Mouse (Mus musculus) hindbrain, embryonic 12.5 days (tissue): ENCODE measurements at regions not wholly inside any gene's neighbourhood (a gene's known extent, or its start where the extent isn't known, plus 50 kb on each side); places are given as distances from the start of the nearest gene placed in this dataset.

ENCODE experiments used
- ATAC-seq: fragments of 200-750 bp; cut with Nextera tagmentation; 2 replicates; pipeline ENCODE4 v1.8.0; 2017; ENCODE audit warnings: moderate TSS enrichment; ENCODE audit not compliant: low FRiP score
- H3K27ac ChIP-seq: fragments of 300-500 bp; sonication (generic); 2 replicates; pipeline ENCODE4 v1.5.1; 2016; ENCODE audit warnings: mild to moderate bottlenecking
- H3K27me3 ChIP-seq: fragments of 300-500 bp; sonication (generic); 2 replicates; pipeline ENCODE4 v1.6.1; 2016; ENCODE audit warnings: mild to moderate bottlenecking
- H3K36me3 ChIP-seq: fragments of 300-500 bp; sonication (generic); 2 replicates; pipeline ENCODE4 v1.6.1; 2016; ENCODE audit warnings: mild to moderate bottlenecking
- H3K4me1 ChIP-seq: fragments of 300-500 bp; sonication (generic); 2 replicates; pipeline ENCODE4 v1.6.1; 2016
- H3K4me2 ChIP-seq: fragments of 300-500 bp; sonication (generic); replicated peaks from 2 replicates; pipeline ENCODE4 v1.6.1; 2016; ENCODE audit warnings: mild to moderate bottlenecking
- H3K4me3 ChIP-seq: fragments of 300-500 bp; sonication (generic); 2 replicates; pipeline ENCODE4 v1.5.1; 2016; ENCODE audit warnings: mild to moderate bottlenecking
- H3K9ac ChIP-seq: fragments of 300-500 bp; sonication (generic); 2 replicates; pipeline ENCODE4 v1.6.1; 2016; ENCODE audit warnings: mild to moderate bottlenecking, moderate library complexity
- H3K9me3 ChIP-seq: fragments of 300-500 bp; sonication (generic); replicated peaks from 2 replicates; pipeline ENCODE4 v1.6.1; 2016; ENCODE audit warnings: mild to moderate bottlenecking
- WGBS: fragments of 180-500 bp; shearing (Covaris S2); methylation state at CpG from one replicate; pipeline ENCODE4 v1.1.7; 2016; 5-methylcytosine and 5-hydroxymethylcytosine counted together

GRCm38 (mm10) chr13:106738011-106738410 is 198.7 kb downstream of the Ipo11 start:
- WGBS = 90% methylated on average over 5 of the region's 5 CpGs
- Histone ChIP-seq H3K36me3 (no peaks in the 10 kb centered on the region), H3K4me3 (no peak overlapping the region), H3K4me1 (no peaks in the 10 kb centered on the region), H3K27ac (no peak overlapping the region), H3K9me3 (no peaks in the 10 kb centered on the region), H3K4me2 (no peak overlapping the region), H3K27me3 (no peaks in the 10 kb centered on the region), H3K9ac (no peak overlapping the region)
- ATAC-seq = no peak

GRCm38 (mm10) chr13:106734323-106734722 is 202.4 kb downstream of the Ipo11 start:
- 79% methylated on average over 2 of the region's 2 CpGs for WGBS
- Histone ChIP-seq H3K4me3 (no peak overlapping the region), H3K4me1 (no peaks in the 10 kb centered on the region), H3K27ac (no peak overlapping the region), H3K9me3 (no peaks in the 10 kb centered on the region), H3K27me3 (no peaks in the 10 kb centered on the region), H3K9ac (no peak overlapping the region), H3K4me2 (no peak overlapping the region), H3K36me3 (no peaks in the 10 kb centered on the region)
- no peak for ATAC-seq

- Histone ChIP-seq H3K9me3 (no peaks in the 10 kb centered on the region), H3K36me3 (no peaks in the 10 kb centered on the region), H3K27ac (no peak overlapping the region), H3K4me2 (no peak overlapping the region), H3K4me1 (no peaks in the 10 kb centered on the region), H3K9ac (no peak overlapping the region), H3K27me3 (no peaks in the 10 kb centered on the region), H3K4me3 (no peak overlapping the region)
- 82% methylated on average over 1 of the region's 1 CpGs for WGBS
- no peak for ATAC-seq
Measured at GRCm38 (mm10) chr13:106732906-106733305, 203.9 kb downstream of the Ipo11 start.

- H3K9me3 ChIP-seq = no peaks in the 10 kb centered on the region
- H3K27ac ChIP-seq = no peak overlapping the region
- H3K4me2 ChIP-seq = no peak overlapping the region
- no peak overlapping the region for H3K9ac ChIP-seq
- no peak for ATAC-seq
- H3K4me3 ChIP-seq = no peak overlapping the region
- 75% methylated on average over 1 of the region's 1 CpGs for WGBS
- no peaks in the 10 kb centered on the region for H3K4me1 ChIP-seq
- no peaks in the 10 kb centered on the region for H3K36me3 ChIP-seq
- no peaks in the 10 kb centered on the region for H3K27me3 ChIP-seq
Measured at GRCm38 (mm10) chr13:106723315-106723714, 213.4 kb downstream of the Ipo11 start.

- WGBS = 95% methylated on average over 1 of the region's 1 CpGs
- Histone ChIP-seq H3K27ac (no peak overlapping the region), H3K27me3 (no peaks in the 10 kb centered on the region), H3K9me3 (no peaks in the 10 kb centered on the region), H3K4me1 (no peaks in the 10 kb centered on the region), H3K9ac (no peak overlapping the region), H3K4me3 (no peak overlapping the region), H3K36me3 (no peaks in the 10 kb centered on the region), H3K4me2 (no peak overlapping the region)
- ATAC-seq = no peak
Measured at GRCm38 (mm10) chr13:106721167-106721566, 215.6 kb downstream of the Ipo11 start.

GRCm38 (mm10) chr13:106715771-106716170 is 221.0 kb downstream of the Ipo11 start:
- H3K27ac ChIP-seq = no peak overlapping the region

GRCm38 (mm10) chr13:106715234-106715633 is 221.5 kb downstream of the Ipo11 start:
- Histone ChIP-seq H3K27me3 (no peaks in the 10 kb centered on the region), H3K27ac (no peak overlapping the region)
- no peak for ATAC-seq

More at GRCm38 (mm10) chr13:106715771-106716170, 221.0 kb downstream of the Ipo11 start:
- no peak for ATAC-seq
- H3K4me1 ChIP-seq = no peaks in the 10 kb centered on the region
- no peaks in the 10 kb centered on the region for H3K36me3 ChIP-seq
- no peak overlapping the region for H3K4me3 ChIP-seq
- no peaks in the 10 kb centered on the region for H3K27me3 ChIP-seq
- WGBS = 45% methylated on average over 2 of the region's 2 CpGs
- no peaks in the 10 kb centered on the region for H3K9me3 ChIP-seq
- H3K4me2 ChIP-seq = no peak overlapping the region
- H3K9ac ChIP-seq = no peak overlapping the region

GRCm38 (mm10) chr13:106710580-106710979 is 226.2 kb downstream of the Ipo11 start:
- no peaks in the 10 kb centered on the region for H3K4me1 ChIP-seq
- no peak for ATAC-seq
- no peaks in the 10 kb centered on the region for H3K27me3 ChIP-seq
- H3K4me3 ChIP-seq = no peak overlapping the region
- no peak overlapping the region for H3K27ac ChIP-seq
- H3K36me3 ChIP-seq = no peaks in the 10 kb centered on the region
- WGBS = 92% methylated on average over 3 of the region's 3 CpGs
- no peak overlapping the region for H3K4me2 ChIP-seq
- no peaks in the 10 kb centered on the region for H3K9me3 ChIP-seq
- no peak overlapping the region for H3K9ac ChIP-seq

More at GRCm38 (mm10) chr13:106715234-106715633, 221.5 kb downstream of the Ipo11 start:
- H3K9me3 ChIP-seq = no peaks in the 10 kb centered on the region
- no peaks in the 10 kb centered on the region for H3K36me3 ChIP-seq
- no peaks in the 10 kb centered on the region for H3K4me1 ChIP-seq
- no peak overlapping the region for H3K4me3 ChIP-seq
- no peak overlapping the region for H3K9ac ChIP-seq
- H3K4me2 ChIP-seq = no peak overlapping the region
- WGBS = 82% methylated on average over 8 of the region's 8 CpGs

- Histone ChIP-seq H3K9me3 (no peaks in the 10 kb centered on the region), H3K9ac (no peak overlapping the region), H3K36me3 (no peaks in the 10 kb centered on the region), H3K27me3 (no peaks in the 10 kb centered on the region), H3K27ac (no peak overlapping the region), H3K4me1 (no peaks in the 10 kb centered on the region), H3K4me2 (no peak overlapping the region), H3K4me3 (no peak overlapping the region)
- 94% methylated on average over 1 of the region's 1 CpGs for WGBS
- no peak for ATAC-seq
Measured at GRCm38 (mm10) chr13:106700376-106700775, 236.4 kb downstream of the Ipo11 start.

GRCm38 (mm10) chr13:106699957-106700356 is 236.8 kb downstream of the Ipo11 start:
- H3K27ac ChIP-seq = no peak overlapping the region
- no peaks in the 10 kb centered on the region for H3K36me3 ChIP-seq
- H3K4me3 ChIP-seq = no peak overlapping the region
- no peaks in the 10 kb centered on the region for H3K27me3 ChIP-seq
- no peak overlapping the region for H3K9ac ChIP-seq
- no peak for ATAC-seq
- no peaks in the 10 kb centered on the region for H3K4me1 ChIP-seq
- H3K4me2 ChIP-seq = no peak overlapping the region
- H3K9me3 ChIP-seq = no peaks in the 10 kb centered on the region
- WGBS = 89% methylated on average over 3 of the region's 3 CpGs

- H3K9ac ChIP-seq = no peak overlapping the region
- H3K4me1 ChIP-seq = no peaks in the 10 kb centered on the region
- no peak overlapping the region for H3K4me2 ChIP-seq
- no peaks in the 10 kb centered on the region for H3K27me3 ChIP-seq
- no peak overlapping the region for H3K27ac ChIP-seq
- ATAC-seq = no peak
- no peak overlapping the region for H3K4me3 ChIP-seq
- WGBS = 81% methylated on average over 10 of the region's 10 CpGs
- no peaks in the 10 kb centered on the region for H3K36me3 ChIP-seq
- H3K9me3 ChIP-seq = no peaks in the 10 kb centered on the region
Measured at GRCm38 (mm10) chr13:106691787-106692571, 244.8 kb downstream of the Ipo11 start.

- H3K4me3 ChIP-seq = no peak overlapping the region
- 0 out of 2 replicates have a peak, but pooled peaks have one; percentile 8 for ATAC-seq
- no peak overlapping the region for H3K9ac ChIP-seq
- no peaks in the 10 kb centered on the region for H3K4me1 ChIP-seq
- no peaks in the 10 kb centered on the region for H3K27me3 ChIP-seq
- 67% methylated on average over 3 of the region's 3 CpGs for WGBS
- no peak overlapping the region for H3K27ac ChIP-seq
- no peaks in the 10 kb centered on the region for H3K9me3 ChIP-seq
- no peak overlapping the region for H3K4me2 ChIP-seq
- H3K36me3 ChIP-seq = no peaks in the 10 kb centered on the region
Measured at GRCm38 (mm10) chr13:106690125-106690524, 246.6 kb downstream of the Ipo11 start.

GRCm38 (mm10) chr13:106689618-106690017 is 247.1 kb downstream of the Ipo11 start:
- no peaks in the 10 kb centered on the region for H3K27me3 ChIP-seq
- no peak overlapping the region for H3K9ac ChIP-seq
- no peak overlapping the region for H3K4me2 ChIP-seq
- 69% methylated on average over 2 of the region's 2 CpGs for WGBS
- H3K27ac ChIP-seq = no peak overlapping the region
- no peaks in the 10 kb centered on the region for H3K4me1 ChIP-seq
- H3K4me3 ChIP-seq = no peak overlapping the region
- H3K36me3 ChIP-seq = no peaks in the 10 kb centered on the region
- no peak for ATAC-seq
- H3K9me3 ChIP-seq = no peaks in the 10 kb centered on the region
